Mouse (Mus musculus) embryonic fibroblast, embryonic 13.5 days (primary cell): ENCODE results near the gene Fam135a.

Source experiments
- CTCF ChIP-seq: IDR thresholded peaks from 2 replicates; pipeline ENCODE4 v1.5.1; 2011; ENCODE audit warnings: mild to moderate bottlenecking, control low read depth, low read length, moderate library complexity, borderline replicate concordance; ENCODE audit not compliant: insufficient read depth
- POLR2A ChIP-seq: IDR thresholded peaks from 2 replicates; pipeline ENCODE4 v1.6.1; 2011; ENCODE audit warnings: low read depth, mild to moderate bottlenecking, control low read depth, low read length, moderate library complexity

GRCm38 (mm10) chr1:24068830-24069229 lies 31.3 kb downstream of the Fam135a start:
- no peak for TF ChIP-seq POLR2A
- TF ChIP-seq CTCF, result no peak
